Mouse (Mus musculus) hindbrain, embryonic 16.5 days (tissue): ENCODE data around the gene Ass1. TPM values are rescaled to one million over a fixed set of nuclear protein-coding genes. Genes with fewer than 3 reads are reported as not detected.

Experiments
- ATAC-seq: fragments of 200-750 bp; cut with Nextera tagmentation; 2 replicates; pipeline ENCODE4 v1.8.0; 2017; ENCODE audit warnings: moderate TSS enrichment, moderate library complexity
- H3K27ac ChIP-seq: fragments of 300-500 bp; sonication (generic); 2 replicates; pipeline ENCODE4 v1.5.1; 2014; ENCODE audit warnings: low read depth, mild to moderate bottlenecking, control low read depth, low read length, moderate library complexity
- H3K27me3 ChIP-seq: fragments of 300-500 bp; sonication (generic); replicated peaks from 2 replicates; pipeline ENCODE4 v1.6.1; 2014; ENCODE audit warnings: low read length; ENCODE audit not compliant: control insufficient read depth, insufficient read depth
- H3K36me3 ChIP-seq: fragments of 300-500 bp; sonication (generic); 2 replicates; pipeline ENCODE4 v1.6.1; 2014; ENCODE audit warnings: mild to moderate bottlenecking, low read length, moderate library complexity, mixed read lengths; ENCODE audit not compliant: control insufficient read depth, insufficient read depth
- H3K4me1 ChIP-seq: fragments of 300-500 bp; sonication (generic); 2 replicates; pipeline ENCODE4 v1.6.1; 2014; ENCODE audit warnings: low read depth, low read length; ENCODE audit not compliant: control insufficient read depth, insufficient read depth
- H3K4me2 ChIP-seq: fragments of 300-500 bp; sonication (generic); 2 replicates; pipeline ENCODE4 v1.6.1; 2014; ENCODE audit warnings: mild to moderate bottlenecking, low read length, control low read depth, moderate library complexity
- H3K4me3 ChIP-seq: fragments of 300-500 bp; sonication (generic); 2 replicates; pipeline ENCODE4 v1.5.1; 2014; ENCODE audit warnings: mild to moderate bottlenecking, low read length, control low read depth, moderate library complexity
- H3K9ac ChIP-seq: fragments of 300-500 bp; sonication (generic); 2 replicates; pipeline ENCODE4 v1.6.1; 2014; ENCODE audit warnings: low read depth, mild to moderate bottlenecking, control low read depth, low read length, moderate library complexity
- H3K9me3 ChIP-seq: fragments of 300-500 bp; sonication (generic); 2 replicates; pipeline ENCODE4 v1.6.1; 2014; ENCODE audit warnings: mild to moderate bottlenecking, low read length, moderate library complexity; ENCODE audit not compliant: control insufficient read depth
- WGBS: fragments of 180-500 bp; shearing (Covaris S2); extraction: QIAGEN DNeasy Blood & Tissue Kit; methylation state at CpG from one replicate; pipeline ENCODE4 v1.1.7; 2014; 5-methylcytosine and 5-hydroxymethylcytosine counted together
- polyA plus RNA-seq: library from polyadenylated mRNA; unstranded; fragments of >200 nt; fragmentation: Nextera tagmentation; extraction: Ambion mirVana; gene quantifications from 2 replicates; pipeline ENCODE4 v1.2.1, GENCODE M21; 2015

Ass1 gene
- polyA plus RNA-seq, 1 experiment from 2014 or later: 16.1 TPM

DNA sequence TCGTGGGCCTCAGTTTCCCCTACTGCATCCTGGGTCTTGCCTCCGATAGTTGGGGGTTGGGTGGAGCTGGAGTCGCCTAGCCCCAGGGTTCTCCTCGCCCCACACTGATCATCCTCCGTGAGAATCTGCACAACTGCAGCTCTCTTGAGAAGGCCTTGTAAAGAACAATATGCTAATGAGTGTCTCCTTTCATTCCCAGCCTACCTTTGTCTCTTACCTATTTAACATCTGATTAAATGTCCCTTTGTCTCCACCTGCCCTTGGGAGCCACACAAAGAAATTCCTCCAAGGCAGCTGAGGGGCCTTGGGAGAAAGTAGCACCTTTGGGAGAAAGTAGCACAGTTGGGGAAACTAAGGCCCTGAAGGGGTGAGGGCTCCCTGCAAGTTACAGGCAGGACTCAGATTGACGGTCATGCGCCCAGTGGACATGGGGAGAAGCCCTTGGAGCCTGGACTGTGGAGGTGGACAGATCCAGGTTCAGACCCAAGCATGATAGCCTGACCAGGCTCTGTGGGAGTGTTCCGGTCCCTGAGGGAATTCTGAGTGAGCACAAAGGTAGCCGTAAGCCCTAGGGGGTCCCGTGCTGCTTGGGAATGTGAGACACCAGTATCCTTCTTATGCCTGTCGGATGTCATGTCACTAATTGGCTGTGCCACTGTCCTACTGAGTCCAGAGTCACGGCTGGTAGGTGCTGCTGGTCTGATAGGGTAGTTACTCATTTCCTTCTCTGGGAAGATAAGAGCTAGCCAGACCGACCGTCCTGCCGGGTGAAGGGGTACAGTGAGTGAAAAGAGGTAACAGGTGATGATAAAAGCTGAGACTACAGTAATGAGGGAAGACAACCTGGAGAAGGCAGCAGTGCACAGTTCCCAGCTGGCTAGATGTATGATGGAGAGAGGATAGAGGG lies 32.9 kb downstream of the Ass1 start:
- H3K36me3 ChIP-seq: no peaks in the 10 kb centered on the region
- no peak overlapping the region for H3K27ac ChIP-seq
- H3K9ac ChIP-seq: no peak overlapping the region
- peaks cover 19% of the 10 kb centered on the region for H3K4me1 ChIP-seq
- no peak overlapping the region for H3K4me3 ChIP-seq
- H3K27me3 ChIP-seq: peaks cover 32% of the 10 kb centered on the region
- no peak for ATAC-seq
- no peaks in the 10 kb centered on the region for H3K9me3 ChIP-seq
- WGBS: 52% methylated on average over 15 of the region's 15 CpGs
- no peak overlapping the region for H3K4me2 ChIP-seq

GRCm38 (mm10) chr2:31505472-31505871 lies 35.5 kb downstream of the Ass1 start:
- H3K9ac ChIP-seq: no peak overlapping the region
- no peaks in the 10 kb centered on the region for H3K36me3 ChIP-seq
- H3K27ac ChIP-seq: no peak overlapping the region
- peaks cover 21% of the 10 kb centered on the region for H3K27me3 ChIP-seq
- H3K4me2 ChIP-seq: no peak overlapping the region
- 40% methylated on average over 11 of the region's 11 CpGs for WGBS
- H3K4me1 ChIP-seq: peaks cover 8% of the 10 kb centered on the region
- no peaks in the 10 kb centered on the region for H3K9me3 ChIP-seq
- no peak overlapping the region for H3K4me3 ChIP-seq
- ATAC-seq: no peak

- WGBS: 95% methylated on average over 6 of the region's 6 CpGs
- H3K4me3 ChIP-seq: no peak overlapping the region
- no peaks in the 10 kb centered on the region for H3K9me3 ChIP-seq
- no peak for ATAC-seq
- H3K36me3 ChIP-seq: no peaks in the 10 kb centered on the region
- peaks cover 6% of the 10 kb centered on the region for H3K4me1 ChIP-seq
- H3K27ac ChIP-seq: no peak overlapping the region
- peaks cover 12% of the 10 kb centered on the region for H3K27me3 ChIP-seq
- H3K9ac ChIP-seq: no peak overlapping the region
- no peak overlapping the region for H3K4me2 ChIP-seq
Measured at GRCm38 (mm10) chr2:31508851-31509250, 38.8 kb downstream of the Ass1 start.

- no peak for ATAC-seq
- Histone ChIP-seq H3K4me3 (no peak overlapping the region), H3K9me3 (peaks cover 3% of the 10 kb centered on the region), H3K36me3 (no peaks in the 10 kb centered on the region; the same call in 1 of the 2 replicates), H3K4me2 (no peak overlapping the region), H3K9ac (no peak overlapping the region), H3K27ac (no peak overlapping the region), H3K27me3 (peaks cover 9% of the 10 kb centered on the region), H3K4me1 (no peaks in the 10 kb centered on the region)
- WGBS: 79% methylated on average over 6 of the region's 6 CpGs
Measured at GRCm38 (mm10) chr2:31511316-31511715, 41.3 kb downstream of the Ass1 start.

DNA sequence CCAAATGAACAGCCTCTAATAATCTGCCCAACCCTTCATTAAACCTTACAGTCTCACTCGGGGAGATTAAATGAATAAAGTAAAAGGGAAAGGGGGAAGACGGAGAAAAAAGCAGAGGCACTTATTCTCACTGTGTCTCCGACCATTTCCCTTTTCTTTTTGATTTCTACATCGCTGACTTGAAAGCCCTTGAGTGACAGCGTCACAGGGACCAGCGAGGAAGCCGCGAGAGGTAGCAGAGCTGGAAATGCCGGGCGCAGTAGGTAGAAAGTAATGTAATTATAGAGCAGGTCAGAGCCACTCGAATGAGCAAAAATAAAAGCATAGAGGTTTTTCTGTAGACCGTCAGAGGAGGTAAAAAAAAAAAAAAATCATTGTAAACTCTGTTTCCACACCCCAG lies 46.5 kb downstream of the Ass1 start:
- Histone ChIP-seq H3K27ac (no peak overlapping the region), H3K4me3 (no peak overlapping the region), H3K27me3 (peaks cover 5% of the 10 kb centered on the region; the same call in 1 of the 2 replicates), H3K4me2 (no peak overlapping the region), H3K36me3 (no peaks in the 10 kb centered on the region; the same call in 1 of the 2 replicates), H3K9ac (no peak overlapping the region), H3K9me3 (peaks cover 3% of the 10 kb centered on the region), H3K4me1 (no peaks in the 10 kb centered on the region)
- WGBS: 61% methylated on average over 12 of the region's 12 CpGs
- ATAC-seq: no peak

DNA sequence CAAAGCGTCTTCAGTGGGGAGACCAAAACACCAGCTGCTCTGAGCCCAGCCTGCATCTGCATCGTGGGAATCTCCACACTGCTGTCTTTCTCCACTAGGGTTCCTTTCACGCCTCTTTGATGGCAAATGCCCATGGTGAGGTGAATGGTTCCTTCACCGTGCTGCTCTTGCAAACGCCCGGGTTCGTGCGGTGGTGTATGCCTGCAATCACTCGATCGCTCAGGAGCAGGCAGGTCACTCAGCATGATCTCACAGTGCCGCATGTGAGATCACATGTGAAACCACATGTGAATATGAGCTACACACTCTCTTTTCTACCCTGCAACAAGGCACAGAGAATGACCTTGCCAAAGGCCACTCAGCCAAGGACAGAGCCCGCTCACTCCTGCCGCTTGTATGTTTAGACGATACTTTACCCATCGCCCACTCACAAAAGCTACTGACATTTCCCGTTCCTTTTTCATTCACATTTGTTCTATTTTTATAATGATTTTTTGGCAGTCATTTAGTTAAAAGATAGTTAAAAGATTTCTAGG lies 51.9 kb downstream of the Ass1 start:
- 86% methylated on average over 16 of the region's 16 CpGs for WGBS
- no peak overlapping the region for H3K4me3 ChIP-seq

GRCm38 (mm10) chr2:31524641-31525040 lies 54.6 kb downstream of the Ass1 start:
- H3K27ac ChIP-seq: no peak overlapping the region
- H3K4me2 ChIP-seq: no peak overlapping the region
- ATAC-seq: no peak
- no peaks in the 10 kb centered on the region for H3K4me1 ChIP-seq
- H3K4me3 ChIP-seq: no peak overlapping the region
- no peaks in the 10 kb centered on the region for H3K36me3 ChIP-seq
- H3K9me3 ChIP-seq: no peaks in the 10 kb centered on the region
- 79% methylated on average over 5 of the region's 5 CpGs for WGBS
- H3K27me3 ChIP-seq: no peaks in the 10 kb centered on the region; the same call in 1 of the 2 replicates
- H3K9ac ChIP-seq: no peak overlapping the region

More for the DNA sequence above, 51.9 kb downstream of the Ass1 start:
- Histone ChIP-seq H3K27me3 (no peaks in the 10 kb centered on the region; the same call in 1 of the 2 replicates), H3K4me1 (no peaks in the 10 kb centered on the region), H3K27ac (no peak overlapping the region), H3K9me3 (no peaks in the 10 kb centered on the region), H3K9ac (no peak overlapping the region), H3K36me3 (no peaks in the 10 kb centered on the region), H3K4me2 (no peak overlapping the region)
- no peak for ATAC-seq

GRCm38 (mm10) chr2:31525778-31526177 lies 55.8 kb downstream of the Ass1 start:
- 34% methylated on average over 8 of the region's 10 CpGs for WGBS
- ATAC-seq: no peak
- Histone ChIP-seq H3K9ac (no peak overlapping the region), H3K9me3 (no peaks in the 10 kb centered on the region), H3K27ac (no peak overlapping the region), H3K36me3 (no peaks in the 10 kb centered on the region), H3K4me1 (no peaks in the 10 kb centered on the region), H3K4me3 (no peak overlapping the region), H3K27me3 (no peaks in the 10 kb centered on the region; the same call in 1 of the 2 replicates), H3K4me2 (no peak overlapping the region)

GRCm38 (mm10) chr2:31530201-31530600 lies 60.2 kb downstream of the Ass1 start:
- H3K27me3 ChIP-seq: peaks cover 3% of the 10 kb centered on the region; the same call in 1 of the 2 replicates
- WGBS: 74% methylated on average over 5 of the region's 5 CpGs

More at GRCm38 (mm10) chr2:31530201-31530600, 60.2 kb downstream of the Ass1 start:
- H3K4me3 ChIP-seq: no peak overlapping the region
- H3K9me3 ChIP-seq: no peaks in the 10 kb centered on the region
- ATAC-seq: no peak
- no peaks in the 10 kb centered on the region for H3K4me1 ChIP-seq
- H3K4me2 ChIP-seq: no peak overlapping the region
- no peaks in the 10 kb centered on the region for H3K36me3 ChIP-seq
- H3K27ac ChIP-seq: no peak overlapping the region
- H3K9ac ChIP-seq: no peak overlapping the region
